Mouse (Mus musculus): ENCODE results near the gene Rpl35. TPM values are rescaled to one million over a fixed set of nuclear protein-coding genes. Genes with fewer than 3 reads are reported as not detected.

The Rpl35 gene
- polyA plus RNA-seq, 1 experiment from 2014 or later = 592 TPM

DNA sequence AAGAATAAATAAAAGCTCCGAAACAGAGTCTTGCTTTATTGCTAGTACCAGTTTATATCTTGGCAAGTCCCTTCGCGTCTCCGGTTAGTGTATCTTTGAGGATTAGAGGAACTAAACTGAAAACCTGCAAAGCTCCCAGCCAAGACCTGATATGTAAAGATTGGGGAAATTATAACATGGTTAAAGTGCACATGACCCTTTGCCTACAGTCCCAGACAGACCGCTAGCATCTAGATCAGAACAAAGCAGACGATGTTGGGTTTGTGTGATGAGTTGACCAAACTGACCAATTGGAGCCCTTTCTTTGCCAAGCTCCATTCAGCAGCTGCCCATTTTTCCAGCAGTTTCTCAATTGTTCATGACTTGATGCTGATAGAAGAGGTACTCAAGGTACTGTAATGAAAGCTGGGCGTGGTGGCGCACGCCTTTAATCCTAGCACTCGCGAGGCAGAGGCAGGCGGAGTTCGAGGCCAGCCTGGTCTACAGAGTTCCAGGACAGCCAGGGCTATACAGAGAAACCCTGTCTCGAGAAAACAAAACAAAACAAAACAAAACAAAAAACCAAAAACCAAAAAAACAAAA, 816 bp upstream of the Rpl35 start:
- Histone ChIP-seq H3K4me3 (peak overlapping the region; percentile 57), H3K4me2 (peak overlapping the region; percentile 79), H3K4me1 (replicated peaks) (peaks cover 60% of the 10 kb centered on the region), H3K9me3 (no peaks in the 10 kb centered on the region), H3K27me3 (no peaks in the 10 kb centered on the region), H3K9ac (no peak overlapping the region), H3K27ac (replicated peaks) (no peak overlapping the region), H3K36me3 (peaks cover 13% of the 10 kb centered on the region)
- no peak for ATAC-seq (ENCODE audit: low FRiP score, low read depth)
- 88% methylated on average over 14 of the region's 14 CpGs for WGBS

DNA sequence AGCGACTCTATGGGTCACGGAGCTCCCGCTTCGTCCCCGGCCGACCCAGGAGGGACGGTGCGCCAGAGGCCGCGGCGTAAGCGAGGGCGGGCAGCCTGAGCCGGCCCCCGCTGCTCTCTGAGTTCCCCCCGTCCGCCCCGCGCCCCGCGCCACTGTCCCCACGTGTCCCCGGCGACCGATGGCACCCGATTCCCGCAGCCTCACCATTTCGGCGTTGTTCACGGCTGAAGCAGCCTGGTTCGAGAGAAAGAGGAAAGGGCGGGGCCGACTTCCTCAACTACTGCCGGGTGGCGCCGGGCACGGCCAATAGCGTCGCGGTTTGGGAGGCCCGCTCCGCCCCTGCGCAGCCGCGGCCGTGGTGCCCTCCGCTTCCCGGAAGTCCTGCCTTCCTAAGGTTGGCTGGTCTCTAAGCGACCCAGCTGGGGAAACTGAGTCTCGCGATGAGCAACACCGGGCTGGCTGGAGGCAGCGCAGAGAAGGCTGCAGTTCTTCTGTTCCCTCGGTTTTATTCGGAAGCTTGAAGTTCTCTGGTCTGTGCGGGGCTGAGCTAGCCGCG, 466 bp downstream of the Rpl35 start, which contains the start of gene Arpc5l:
Gene Arpc5l, plus strand, starts transcription at position 469 of the 556 bp plus-strand sequence.
- Histone ChIP-seq H3K27me3 (no peaks in the 10 kb centered on the region), H3K9me3 (no peaks in the 10 kb centered on the region), H3K4me2 (peak within 1 kb of the TSS; percentile 79), H3K4me3 (peak within 1 kb of the TSS; percentile 57), H3K4me1 (replicated peaks) (peaks cover 49% of the 10 kb centered on the region), H3K9ac (peak within 1 kb of the TSS; percentile 83), H3K27ac (replicated peaks) (peak within 1 kb of the TSS; percentile 87), H3K36me3 (peaks cover 25% of the 10 kb centered on the region)
- ATAC-seq (ENCODE audit: low FRiP score, low read depth) = peak; percentile 91
- under 1% methylated on average over 52 of the region's 58 CpGs for WGBS

DNA sequence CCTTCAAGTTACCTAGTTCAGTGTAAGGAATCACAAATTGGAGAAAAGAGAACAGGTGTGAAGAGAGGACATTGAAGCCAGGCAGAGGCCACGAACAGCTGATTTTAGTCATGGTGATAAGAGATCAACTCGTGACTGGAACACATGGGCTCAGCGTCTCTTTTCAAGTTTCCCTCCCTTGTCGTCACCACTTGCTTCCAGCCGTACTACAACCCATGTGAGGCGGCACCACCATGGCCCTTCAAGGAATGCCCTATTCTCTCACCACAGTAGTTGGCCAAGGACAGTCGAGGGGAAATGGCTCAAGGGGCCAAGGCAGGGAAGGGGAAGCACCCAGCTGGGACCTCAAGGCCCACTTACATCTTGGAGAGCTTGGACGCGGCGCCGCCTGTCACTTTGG, 1.1 kb downstream of the Rpl35 start:
- Histone ChIP-seq H3K27me3 (no peaks in the 10 kb centered on the region), H3K4me3 (peak overlapping the region; percentile 57), H3K4me2 (peak overlapping the region; percentile 79), H3K27ac (replicated peaks) (peak overlapping the region; percentile 87), H3K9ac (peak overlapping the region; percentile 83), H3K9me3 (no peaks in the 10 kb centered on the region), H3K36me3 (peaks cover 26% of the 10 kb centered on the region), H3K4me1 (replicated peaks) (peaks cover 44% of the 10 kb centered on the region)
- no peak for ATAC-seq (ENCODE audit: low FRiP score, low read depth)
- WGBS = under 1% methylated on average over 11 of the region's 11 CpGs

DNA sequence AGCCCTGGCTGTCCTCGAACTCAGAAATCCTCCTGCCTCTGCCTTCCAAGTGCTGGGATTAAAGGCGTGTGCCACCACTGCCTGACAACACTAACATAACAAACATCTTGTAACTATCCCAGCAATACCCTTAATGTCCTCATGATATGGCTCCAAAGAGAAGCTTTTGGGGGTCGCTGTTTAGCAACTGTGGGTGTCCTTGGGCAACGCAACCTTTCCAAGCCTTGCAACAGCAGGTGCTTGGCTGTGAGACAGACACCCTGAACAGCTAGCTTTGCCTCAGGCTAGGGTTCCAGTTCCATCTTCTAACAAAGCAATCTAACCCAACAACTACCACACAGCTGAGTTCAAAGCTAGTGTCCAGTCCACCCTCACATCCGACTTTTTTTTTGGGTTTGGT, 1.9 kb downstream of the Rpl35 start:
- Histone ChIP-seq H3K9me3 (no peaks in the 10 kb centered on the region), H3K4me3 (peak overlapping the region; percentile 57), H3K4me1 (replicated peaks) (peaks cover 36% of the 10 kb centered on the region), H3K36me3 (peaks cover 26% of the 10 kb centered on the region), H3K27ac (replicated peaks) (no peak overlapping the region), H3K27me3 (no peaks in the 10 kb centered on the region), H3K4me2 (peak overlapping the region; percentile 79), H3K9ac (peak overlapping the region; percentile 83)
- 68% methylated on average over 5 of the region's 5 CpGs for WGBS
- no peak for ATAC-seq (ENCODE audit: low FRiP score, low read depth)

DNA sequence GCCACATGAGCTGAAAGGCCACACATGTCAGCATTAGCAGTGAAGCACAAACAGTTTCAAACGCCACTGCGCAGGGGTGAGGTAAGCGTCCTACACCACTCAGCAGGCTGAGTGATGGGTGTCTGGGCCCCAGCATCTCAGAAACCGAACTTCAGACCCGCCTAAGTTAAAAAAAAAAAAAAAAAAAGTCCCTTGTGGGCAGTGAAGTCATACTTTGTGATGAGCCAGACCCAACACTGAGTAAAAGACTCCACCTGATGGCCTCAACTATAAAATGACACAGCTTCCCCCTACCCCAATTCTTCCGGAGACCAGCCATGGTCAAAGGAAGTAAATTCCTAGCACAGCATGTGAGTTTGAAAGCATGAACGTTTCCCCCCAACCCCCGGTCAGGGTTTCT, 2.3 kb downstream of the Rpl35 start:
- Histone ChIP-seq H3K27me3 (no peaks in the 10 kb centered on the region), H3K27ac (replicated peaks) (no peak overlapping the region), H3K4me2 (peak overlapping the region; percentile 79), H3K9me3 (no peaks in the 10 kb centered on the region), H3K9ac (no peak overlapping the region), H3K4me1 (replicated peaks) (peaks cover 36% of the 10 kb centered on the region), H3K36me3 (peaks cover 26% of the 10 kb centered on the region), H3K4me3 (peak overlapping the region; percentile 57; the same call in 1 of the 2 replicates)
- 52% methylated on average over 8 of the region's 8 CpGs for WGBS
- no peak for ATAC-seq (ENCODE audit: low FRiP score, low read depth)

DNA sequence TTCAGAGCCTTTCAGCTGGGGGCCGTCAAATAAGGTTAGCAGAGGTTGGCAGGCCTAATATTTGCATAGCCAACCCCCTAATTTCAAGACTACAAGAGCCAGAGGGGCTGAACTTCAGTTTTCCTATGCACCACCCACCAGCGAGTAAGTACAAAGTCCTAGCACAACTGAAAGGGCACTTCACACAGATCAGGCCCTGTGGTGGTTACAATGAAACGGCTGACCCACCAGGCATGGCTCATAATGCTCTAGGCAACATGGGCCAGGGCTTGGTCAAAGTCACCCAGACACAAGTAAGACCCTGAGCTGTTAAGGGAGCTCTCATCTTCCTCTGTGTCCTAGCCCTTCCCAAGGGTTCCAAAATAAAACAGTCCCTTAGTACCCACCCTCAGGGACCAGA, 3.6 kb downstream of the Rpl35 start:
- no peak overlapping the region for H3K4me3 ChIP-seq
- 87% methylated on average over 3 of the region's 3 CpGs for WGBS
- H3K9ac ChIP-seq = no peak overlapping the region

DNA sequence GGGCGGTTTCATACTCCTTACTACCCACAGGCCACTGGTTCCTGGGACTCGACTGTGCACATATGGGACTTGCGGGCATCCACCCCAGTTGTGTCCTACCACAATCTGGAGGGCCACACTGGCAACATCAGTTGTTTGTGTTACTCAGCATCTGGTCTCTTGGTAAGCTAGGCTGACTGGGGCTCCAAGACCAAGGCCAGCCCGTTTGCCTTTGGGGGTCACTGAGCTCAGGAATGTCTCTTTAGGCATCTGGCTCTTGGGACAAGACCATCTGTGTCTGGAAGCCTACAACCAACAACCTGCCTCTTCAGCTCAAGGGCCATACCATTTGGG, 4.9 kb downstream of the Rpl35 start:
- Histone ChIP-seq H3K4me2 (no peak overlapping the region), H3K27me3 (no peaks in the 10 kb centered on the region), H3K36me3 (peaks cover 26% of the 10 kb centered on the region), H3K4me1 (replicated peaks) (peaks cover 24% of the 10 kb centered on the region), H3K4me3 (no peak overlapping the region), H3K9ac (no peak overlapping the region), H3K9me3 (no peaks in the 10 kb centered on the region), H3K27ac (replicated peaks) (no peak overlapping the region)
- ATAC-seq (ENCODE audit: low FRiP score, low read depth) = no peak
- 92% methylated on average over 4 of the region's 4 CpGs for WGBS

More for the DNA sequence above, 3.6 kb downstream of the Rpl35 start:
- Histone ChIP-seq H3K4me1 (replicated peaks) (peaks cover 35% of the 10 kb centered on the region), H3K27me3 (no peaks in the 10 kb centered on the region), H3K9me3 (no peaks in the 10 kb centered on the region), H3K27ac (replicated peaks) (no peak overlapping the region), H3K36me3 (peaks cover 26% of the 10 kb centered on the region), H3K4me2 (no peak overlapping the region)
- no peak for ATAC-seq (ENCODE audit: low FRiP score, low read depth)

DNA sequence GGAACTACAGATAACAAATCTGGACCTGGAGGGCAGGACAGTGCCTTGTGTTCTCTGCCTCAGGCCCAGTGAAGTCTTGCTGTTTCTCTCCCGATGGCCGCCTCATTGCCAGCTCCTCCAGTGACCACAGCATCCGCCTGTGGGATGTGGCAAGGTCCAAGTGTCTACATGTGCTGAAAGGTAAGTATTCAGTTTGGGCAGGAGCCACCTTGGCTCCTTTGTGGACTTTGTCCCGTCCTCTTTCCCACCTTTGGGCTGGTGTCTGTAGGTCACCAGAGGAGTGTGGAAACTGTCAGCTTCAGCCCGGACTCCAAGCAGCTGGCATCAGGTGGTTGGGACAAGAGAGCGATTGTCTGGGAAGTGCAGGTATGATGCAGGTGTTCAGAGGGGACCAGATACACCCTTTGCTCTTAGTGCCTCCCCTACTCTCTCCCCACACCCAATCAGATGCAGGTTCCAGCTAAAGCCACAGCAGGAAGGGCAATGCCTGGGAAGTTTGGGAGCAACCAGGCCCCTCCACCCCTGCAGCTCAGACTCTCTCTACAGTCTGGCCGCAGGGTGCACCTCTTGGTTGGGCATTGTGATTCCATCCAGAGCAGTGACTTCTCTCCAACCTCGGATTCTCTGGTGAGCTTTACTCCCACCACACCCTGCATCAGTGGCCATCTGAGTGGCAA, 5.4 kb downstream of the Rpl35 start:
- H3K27me3 ChIP-seq = no peaks in the 10 kb centered on the region
- H3K27ac ChIP-seq (replicated peaks) = no peak overlapping the region
- H3K9me3 ChIP-seq = no peaks in the 10 kb centered on the region
- no peak overlapping the region for H3K4me3 ChIP-seq
- H3K4me1 ChIP-seq (replicated peaks) = peaks cover 24% of the 10 kb centered on the region
- no peak overlapping the region for H3K9ac ChIP-seq
- 65% methylated on average over 8 of the region's 8 CpGs for WGBS
- no peak overlapping the region for H3K4me2 ChIP-seq
- ATAC-seq (ENCODE audit: low FRiP score, low read depth) = no peak
- peaks cover 26% of the 10 kb centered on the region for H3K36me3 ChIP-seq

DNA sequence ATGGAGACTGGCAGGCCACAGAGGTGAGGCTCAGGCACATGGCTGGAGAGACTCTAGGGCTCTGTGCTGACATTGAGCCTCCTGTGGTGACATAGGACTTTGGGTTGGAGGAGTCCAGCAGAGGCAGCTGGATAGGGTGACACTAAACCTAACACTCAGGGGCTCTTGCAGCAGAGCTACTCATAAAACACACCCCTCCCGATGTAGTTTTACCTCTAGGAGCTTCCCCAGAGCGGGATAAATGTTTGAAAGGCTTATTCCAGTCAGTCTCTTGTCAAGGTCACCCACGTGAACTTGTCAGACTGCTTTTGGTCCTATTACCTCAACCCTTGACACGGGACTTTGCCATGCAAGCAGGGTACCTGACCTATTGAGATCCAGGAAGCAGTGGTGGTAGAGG, 6.0 kb downstream of the Rpl35 start:
- Histone ChIP-seq H3K9ac (no peak overlapping the region), H3K4me3 (no peak overlapping the region), H3K27me3 (no peaks in the 10 kb centered on the region), H3K9me3 (no peaks in the 10 kb centered on the region), H3K4me1 (replicated peaks) (peaks cover 24% of the 10 kb centered on the region), H3K27ac (replicated peaks) (no peak overlapping the region), H3K4me2 (no peak overlapping the region), H3K36me3 (peaks cover 26% of the 10 kb centered on the region)
- ATAC-seq (ENCODE audit: low FRiP score, low read depth) = no peak
- WGBS = 64% methylated on average over 4 of the region's 4 CpGs

DNA sequence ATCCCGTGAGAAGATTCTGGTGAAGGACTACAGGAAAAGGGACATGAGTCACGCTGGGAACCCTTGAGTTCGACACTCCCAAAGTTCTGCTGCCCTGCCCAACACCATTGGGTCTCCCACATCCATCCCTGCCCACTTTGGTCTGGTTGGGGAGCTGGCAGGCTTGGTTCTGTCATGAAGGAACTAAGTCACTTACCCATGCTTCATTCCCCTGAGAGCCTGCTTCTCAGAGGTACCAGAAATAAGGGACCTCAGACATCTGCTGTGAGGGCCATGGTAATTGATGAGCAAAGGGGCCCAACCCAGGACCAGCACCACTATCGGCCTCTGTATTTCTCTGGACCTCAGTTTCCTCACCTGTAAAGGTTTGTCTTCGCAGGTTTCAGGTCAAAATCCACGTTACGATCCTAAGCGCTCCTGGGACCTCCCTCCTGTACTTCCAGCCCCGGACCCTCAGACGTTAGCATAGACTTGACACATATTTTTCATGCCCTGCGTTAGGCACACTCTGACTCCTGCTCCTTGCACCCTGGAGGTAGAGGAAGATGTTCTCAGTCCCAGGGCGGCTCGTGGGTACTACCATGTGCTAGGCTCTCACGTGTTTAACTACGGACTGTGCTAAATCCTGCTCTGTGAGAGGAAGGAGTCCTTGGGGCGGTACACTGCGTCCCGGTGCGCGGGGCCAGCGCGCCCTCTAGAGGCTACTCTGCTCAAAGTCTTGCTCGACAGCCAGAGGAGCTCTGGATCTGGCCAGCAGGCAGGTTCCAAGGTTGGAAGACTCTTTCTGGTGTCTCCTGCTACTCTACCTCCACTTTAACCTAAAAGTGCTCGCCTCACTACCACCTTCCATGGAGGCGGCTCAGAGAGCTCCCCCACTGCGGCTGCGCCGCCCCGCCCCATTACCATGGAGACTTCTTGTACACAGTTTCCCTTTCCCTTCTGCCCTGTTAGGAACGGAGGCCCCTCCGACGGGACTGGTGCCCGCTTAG, 7.7 kb downstream of the Rpl35 start, which contains the start of gene Wdr38:
Gene Wdr38, plus strand, starts transcription at position 91 of the 989 bp plus-strand sequence.
- H3K27ac ChIP-seq (replicated peaks) = 0 out of 2 replicates have a peak within 1 kb of the TSS, but pooled peaks have one; percentile 31
- peak within 1 kb of the TSS; percentile 59 for H3K4me2 ChIP-seq
- peak within 1 kb of the TSS; percentile 36 for H3K4me3 ChIP-seq
- 17% methylated on average over 33 of the region's 33 CpGs for WGBS
- no peaks in the 10 kb centered on the region for H3K27me3 ChIP-seq
- no peaks in the 10 kb centered on the region for H3K9me3 ChIP-seq
- peaks cover 7% of the 10 kb centered on the region for H3K4me1 ChIP-seq (replicated peaks)
- peaks cover 23% of the 10 kb centered on the region for H3K36me3 ChIP-seq
- ATAC-seq (ENCODE audit: low FRiP score, low read depth) = peak; percentile 91
- H3K9ac ChIP-seq = peak within 1 kb of the TSS; percentile 37

DNA sequence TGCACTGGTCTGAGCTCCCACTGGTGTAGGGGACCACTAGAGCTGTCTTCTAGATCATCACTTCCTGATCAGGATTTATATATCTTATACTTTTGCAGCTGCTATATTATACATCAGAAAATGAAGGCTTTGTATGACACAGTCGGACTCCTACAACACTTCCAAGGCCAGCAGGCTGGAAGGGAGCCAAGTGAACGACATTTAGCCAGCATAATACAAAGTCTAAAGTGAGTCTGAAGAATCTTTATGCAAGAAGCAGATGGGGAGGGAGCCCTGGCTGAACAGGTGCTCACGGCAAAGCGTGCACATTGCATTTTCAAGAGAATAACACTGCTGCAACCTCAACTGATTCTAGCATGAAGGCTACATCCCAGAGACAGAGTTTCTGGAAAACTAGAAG, 13.0 kb downstream of the Rpl35 start:
- H3K36me3 ChIP-seq = no peaks in the 10 kb centered on the region
- H3K4me1 ChIP-seq (replicated peaks) = no peaks in the 10 kb centered on the region
- H3K4me2 ChIP-seq = no peak overlapping the region
- no peak overlapping the region for H3K27ac ChIP-seq (replicated peaks)
- no peaks in the 10 kb centered on the region for H3K9me3 ChIP-seq
- H3K4me3 ChIP-seq = no peak overlapping the region
- no peak overlapping the region for H3K9ac ChIP-seq
- WGBS = 40% methylated on average over 4 of the region's 4 CpGs
- no peaks in the 10 kb centered on the region for H3K27me3 ChIP-seq
- ATAC-seq (ENCODE audit: low FRiP score, low read depth) = no peak
